Mouse (Mus musculus) ES-E14 (cell line): Measurements from ENCODE around the gene Mc1r. TPM values are rescaled to one million over a fixed set of nuclear protein-coding genes. Genes with fewer than 3 reads are reported as not detected.
"Not testable (repeated sequence)": the region's sequence is repeated elsewhere in the genome, so short reads cannot be mapped to it uniquely, and the experiment has no call there.

ENCODE experiments used
- DNase-seq: peaks from one replicate; pipeline ENCODE4 v3.0.0-alpha.2; 2013; ENCODE audit warnings: low read depth, low spot score
- H3K27ac ChIP-seq: 2 replicates; pipeline ENCODE4 v1.5.1; 2012; ENCODE audit warnings: low read depth, mild to moderate bottlenecking, low read length, moderate library complexity, mixed read lengths; ENCODE audit not compliant: poor library complexity, insufficient read depth, severe bottlenecking
- H3K36me3 ChIP-seq: 2 replicates; pipeline ENCODE4 v1.6.1; 2012; ENCODE audit warnings: mild to moderate bottlenecking, low read length, moderate library complexity, mixed read lengths; ENCODE audit not compliant: control insufficient read depth, poor library complexity, insufficient read depth, severe bottlenecking
- H3K4me1 ChIP-seq, 2 experiments: fragments of 150-350 bp in 1 of 2; sonication (generic) in 1 of 2; 2 replicates each; pipeline ENCODE4 v1.6.1; 2012; ENCODE audit warnings: low read length in 2 of 2, mild to moderate bottlenecking in 1 of 2, mixed read lengths in 1 of 2; ENCODE audit not compliant: control insufficient read depth in 2 of 2, insufficient read depth in 2 of 2, poor library complexity in 1 of 2
- H3K4me3 ChIP-seq, 2 experiments: fragments of 150-350 bp in 1 of 2; sonication (generic) in 1 of 2; 2 replicates each; pipeline ENCODE4 v1.5.1; 2012; ENCODE audit warnings: low read length in 2 of 2, low read depth in 1 of 2, mild to moderate bottlenecking in 1 of 2, mixed read lengths in 1 of 2; ENCODE audit not compliant: insufficient read depth in 1 of 2, poor library complexity in 1 of 2, severe bottlenecking in 1 of 2
- H3K9ac ChIP-seq: 2 replicates; pipeline ENCODE4 v1.6.1; 2012; ENCODE audit warnings: low read depth, mild to moderate bottlenecking, low read length, mixed read lengths; ENCODE audit not compliant: poor library complexity, insufficient read depth, severe bottlenecking
- H3K9me3 ChIP-seq: fragments of 150-350 bp; sonication (generic); 2 replicates; pipeline ENCODE4 v1.6.1; 2012; ENCODE audit warnings: low read depth, mild to moderate bottlenecking, low read length; ENCODE audit not compliant: control insufficient read depth, insufficient read depth
- CHD2 ChIP-seq: IDR thresholded peaks from 2 replicates; pipeline ENCODE4 v1.6.1; 2014; ENCODE audit warnings: mild to moderate bottlenecking, low read depth, low read length, inconsistent platforms
- HCFC1 ChIP-seq: IDR thresholded peaks from 2 replicates; pipeline ENCODE4 v1.6.1; 2012; ENCODE audit warnings: low read length, inconsistent platforms, borderline replicate concordance; ENCODE audit not compliant: insufficient read depth
- MAFK ChIP-seq: IDR thresholded peaks from 2 replicates; pipeline ENCODE4 v1.6.1; 2014; ENCODE audit warnings: mild to moderate bottlenecking, low read depth, low read length, inconsistent platforms; ENCODE audit not compliant: insufficient read depth
- ZC3H11A ChIP-seq: IDR thresholded peaks from 2 replicates; pipeline ENCODE4 v1.6.1; 2012; ENCODE audit warnings: low read depth, mild to moderate bottlenecking, inconsistent platforms, low read length, borderline replicate concordance
- ZNF384 ChIP-seq: IDR thresholded peaks from 2 replicates; pipeline ENCODE4 v1.6.1; 2012; ENCODE audit warnings: low read depth, low read length, inconsistent platforms
- in situ Hi-C, 2 experiments: fragments of 600-800 bp; cut with MboI; formaldehyde crosslinking; loops; one replicate each; pipeline ENCODE4 v1.15.1; 2025; ENCODE audit warnings: low sequenced_read_pairs in 2 of 2, inconsistent platforms in 1 of 2; ENCODE audit not compliant: unreplicated experiment in 2 of 2
- total RNA-seq: library from RNA; depleted of rRNA; stranded (reverse); fragments of 300-350 nt; gene quantifications from 2 replicates; pipeline ENCODE4 v1.2.3, GENCODE M21; 2012

Mc1r gene
- total RNA-seq, 1 experiment: 0.27 TPM

- H3K9ac ChIP-seq: no peak overlapping the region
- TF ChIP-seq ZNF384: no peak
- no peak for TF ChIP-seq HCFC1
- no peak for TF ChIP-seq MAFK
- TF ChIP-seq CHD2: no peak
- no peak for TF ChIP-seq ZC3H11A
- H3K27ac ChIP-seq: no peak overlapping the region; the same call in 1 of the 2 replicates
- no peak overlapping the region for H3K4me3 ChIP-seq
- H3K9me3 ChIP-seq: no peaks in the 10 kb centered on the region
- DNase-seq: no peak
- peaks cover 16% of the 10 kb centered on the region; the same call in 1 of the 2 replicates for H3K36me3 ChIP-seq
- peaks cover 0 to 4% of the 10 kb centered on the region in 2 experiments; a peak in 1 of 4 replicates for H3K4me1 ChIP-seq
- in situ Hi-C loops: no loop called here
These were observed 19.9 kb downstream of the Mc1r start for GRCm38 (mm10) chr8:123426511-123427509.

GRCm38 (mm10) chr8:123427639-123428275, 20.9 kb downstream of the Mc1r start:
- Histone ChIP-seq H3K9me3 (no peaks in the 10 kb centered on the region), H3K4me1 (no peaks in the 10 kb centered on the region), H3K9ac (no peak overlapping the region), H3K27ac (no peak overlapping the region), H3K36me3 (peaks cover 20% of the 10 kb centered on the region; the same call in 1 of the 2 replicates), H3K4me3 (no peak overlapping the region)
- TF ChIP-seq MAFK: no peak
- no peak for TF ChIP-seq ZNF384
- no peak for TF ChIP-seq CHD2
- no peak for TF ChIP-seq ZC3H11A
- DNase-seq: no peak
- in situ Hi-C loops: no loop called here

- Histone ChIP-seq H3K9ac (no peak overlapping the region), H3K36me3 (peaks cover 20% of the 10 kb centered on the region; the same call in 1 of the 2 replicates), H3K4me1 (no peaks in the 10 kb centered on the region), H3K4me3 (no peak overlapping the region), H3K9me3 (no peaks in the 10 kb centered on the region), H3K27ac (no peak overlapping the region)
- DNase-seq: no peak
- TF ChIP-seq MAFK: no peak
- TF ChIP-seq CHD2: no peak
- TF ChIP-seq HCFC1: no peak
- TF ChIP-seq ZC3H11A: no peak
- no peak for TF ChIP-seq ZNF384
- in situ Hi-C loops: no loop called here
These were observed 21.5 kb downstream of the Mc1r start for GRCm38 (mm10) chr8:123428343-123428893.

- Histone ChIP-seq H3K4me3 (no peak overlapping the region), H3K36me3 (peaks cover 20% of the 10 kb centered on the region; the same call in 1 of the 2 replicates), H3K9ac (no peak overlapping the region), H3K4me1 (no peaks in the 10 kb centered on the region), H3K9me3 (no peaks in the 10 kb centered on the region), H3K27ac (no peak overlapping the region)
- no peak for DNase-seq
- no peak for TF ChIP-seq ZNF384
- no peak for TF ChIP-seq CHD2
- TF ChIP-seq HCFC1: no peak
- no peak for TF ChIP-seq ZC3H11A
- no peak for TF ChIP-seq MAFK
- in situ Hi-C loops: no loop called here
These were observed 22.2 kb downstream of the Mc1r start for GRCm38 (mm10) chr8:123428939-123429721.

- H3K9me3 ChIP-seq, in situ Hi-C loops, H3K9ac ChIP-seq, H3K4me3 ChIP-seq, DNase-seq, H3K4me1 ChIP-seq, H3K27ac ChIP-seq: not testable (repeated sequence)
- peaks cover 20% of the 10 kb centered on the region; the same call in 1 of the 2 replicates for H3K36me3 ChIP-seq
These were observed 22.8 kb downstream of the Mc1r start for GRCm38 (mm10) chr8:123429722-123430013.

GRCm38 (mm10) chr8:123430936-123431335, 24.0 kb downstream of the Mc1r start:
- H3K4me1 ChIP-seq, DNase-seq, H3K4me3 ChIP-seq, H3K9me3 ChIP-seq, H3K9ac ChIP-seq, H3K27ac ChIP-seq, in situ Hi-C loops: not testable (repeated sequence)
- peaks cover 20% of the 10 kb centered on the region; the same call in 1 of the 2 replicates for H3K36me3 ChIP-seq
